Mouse (Mus musculus) small intestine, adult 2 months (tissue): ENCODE results near the gene Phlda1.

Experiments used
- CTCF ChIP-seq: fragments of 200-500 bp; IDR thresholded peaks from 2 replicates; pipeline ENCODE4 v1.5.1; 2012; ENCODE audit warnings: low read depth, mild to moderate bottlenecking, control low read depth, inconsistent platforms, low read length, moderate library complexity, mixed read lengths; ENCODE audit not compliant: insufficient replicate concordance, insufficient read length; ENCODE audit errors: extremely low read depth
- POLR2A ChIP-seq: fragments of 200-500 bp; IDR thresholded peaks from 2 replicates; pipeline ENCODE4 v1.6.1; 2012; ENCODE audit warnings: low read depth, mild to moderate bottlenecking, control low read depth, inconsistent platforms, low read length, moderate library complexity

GRCm38 (mm10) chr10:111465409-111465808 is 40.7 kb upstream of the Phlda1 start:
- no peak for TF ChIP-seq CTCF
- no peak for TF ChIP-seq POLR2A
